Mouse (Mus musculus) brown adipose tissue, adult 24 weeks (tissue): ENCODE measurements around the gene Odf3. TPM values are rescaled to one million over a fixed set of nuclear protein-coding genes. Genes with fewer than 3 reads are reported as not detected.
A peak's percentile ranks its signal among the peaks of the same experiment; 100 is the strongest.
"Not testable (repeated sequence)": the region's sequence is repeated elsewhere in the genome, so short reads cannot be mapped to it uniquely, and the experiment has no call there.

Source experiments
- H3K27ac ChIP-seq: fragments of 200-500 bp; replicated peaks from 2 replicates; pipeline ENCODE4 v1.5.1; 2012; ENCODE audit warnings: low read depth, mild to moderate bottlenecking, low read length
- H3K4me1 ChIP-seq: fragments of 200-500 bp; 2 replicates; pipeline ENCODE4 v1.6.1; 2012; ENCODE audit warnings: low read length, mixed read lengths; ENCODE audit not compliant: control insufficient read depth, insufficient read depth, insufficient read length
- H3K4me3 ChIP-seq: fragments of 200-500 bp; 2 replicates; pipeline ENCODE4 v1.5.1; 2012; ENCODE audit warnings: low read depth, mild to moderate bottlenecking, low read length, moderate library complexity; ENCODE audit not compliant: insufficient read depth
- polyA plus RNA-seq: library from polyadenylated mRNA; stranded (reverse); fragments of >200 nt; gene quantifications from 2 replicates; pipeline ENCODE4 v1.2.4, GENCODE M21; 2012; ENCODE audit not compliant: missing spikeins, insufficient read depth, insufficient read length

The Odf3 gene
- polyA plus RNA-seq, 1 experiment = not detected

DNA sequence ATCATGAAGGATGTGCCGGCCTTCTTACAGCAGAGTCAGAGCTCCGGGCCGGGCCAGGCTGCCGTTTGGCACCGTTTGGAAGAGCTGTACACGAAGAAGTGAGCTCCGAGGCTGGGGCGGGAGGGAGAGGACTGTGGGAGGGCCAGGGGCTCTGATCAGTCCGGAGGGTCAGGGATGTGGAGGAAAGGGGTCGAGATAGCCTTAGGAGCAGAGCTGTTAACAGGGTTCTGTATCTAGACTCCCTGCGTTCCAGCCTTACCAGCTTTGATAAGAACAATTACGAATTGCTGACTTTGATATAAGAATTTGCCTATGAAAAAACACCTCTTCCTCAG is 34.8 kb downstream of the Odf3 start:
- H3K4me1 ChIP-seq = peaks cover 6% of the 10 kb centered on the region; the same call in 1 of the 2 replicates
- peak overlapping the region; percentile 21; the same call in 1 of the 2 replicates for H3K27ac ChIP-seq

DNA sequence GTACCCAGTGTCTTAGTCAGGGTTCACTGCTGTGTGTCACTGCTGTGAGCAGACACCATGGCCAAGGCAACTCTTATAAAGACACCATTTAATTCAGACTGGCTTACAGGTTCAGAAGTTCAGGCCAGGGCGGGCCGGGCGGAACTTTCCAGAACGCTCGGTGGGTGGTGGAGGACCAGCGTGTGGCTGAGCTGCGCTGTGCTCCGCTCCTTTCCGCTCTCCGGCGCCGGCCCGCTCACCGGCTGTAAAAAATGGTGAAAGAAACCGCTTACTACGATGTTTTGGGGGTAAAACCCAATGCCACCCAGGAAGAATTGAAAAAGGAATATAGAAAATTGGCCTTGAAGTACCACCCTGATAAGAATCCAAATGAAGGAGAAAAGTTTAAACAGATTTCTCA is 43.0 kb downstream of the Odf3 start:
- H3K4me1 ChIP-seq, H3K27ac ChIP-seq, H3K4me3 ChIP-seq: not testable (repeated sequence)

More for the DNA sequence above, 34.8 kb downstream of the Odf3 start:
- H3K4me3 ChIP-seq = peak overlapping the region; percentile 65

DNA sequence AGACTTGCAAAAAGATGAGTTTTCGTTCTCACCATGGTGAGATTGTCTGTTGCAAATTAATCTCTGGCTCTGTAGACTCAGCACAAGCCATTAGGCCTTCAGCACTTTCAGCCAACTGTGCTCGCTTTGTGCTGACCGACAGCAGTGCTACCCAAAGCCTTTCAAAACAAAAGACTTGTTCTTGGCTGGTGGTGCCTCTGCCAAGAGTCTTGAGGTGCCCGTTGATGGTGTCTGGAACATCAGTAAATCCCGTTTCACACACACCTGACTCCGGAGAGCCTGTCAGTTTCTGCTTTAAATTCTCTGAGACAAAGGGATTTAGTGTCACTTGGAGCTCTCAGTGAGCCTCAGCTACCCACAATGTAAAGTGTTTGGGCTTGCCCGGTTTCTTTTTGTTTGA is 46.4 kb downstream of the Odf3 start:
- no peak overlapping the region for H3K4me3 ChIP-seq
- no peak overlapping the region for H3K27ac ChIP-seq
- no peaks in the 10 kb centered on the region for H3K4me1 ChIP-seq

DNA sequence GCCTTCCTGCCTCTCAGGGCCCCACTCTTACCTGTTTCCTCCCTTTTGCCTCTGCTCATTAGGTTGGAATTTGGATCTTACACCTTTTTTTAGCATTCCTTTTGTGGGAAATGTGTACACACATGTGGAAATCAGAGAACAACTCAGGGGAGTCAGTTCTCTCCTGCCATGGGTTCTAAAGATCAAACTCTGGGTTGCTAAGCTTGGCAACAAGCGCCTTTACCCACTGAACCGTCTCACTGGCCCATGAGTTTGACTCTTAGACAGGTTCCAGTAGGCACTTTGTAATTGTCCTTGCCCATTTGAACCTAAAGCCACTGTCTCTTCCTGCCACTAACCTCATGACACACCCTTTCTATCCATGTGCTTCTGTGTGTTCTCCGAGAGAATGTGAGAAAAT is 47.0 kb downstream of the Odf3 start:
- no peak overlapping the region for H3K4me3 ChIP-seq
- no peaks in the 10 kb centered on the region for H3K4me1 ChIP-seq
- no peak overlapping the region for H3K27ac ChIP-seq

DNA sequence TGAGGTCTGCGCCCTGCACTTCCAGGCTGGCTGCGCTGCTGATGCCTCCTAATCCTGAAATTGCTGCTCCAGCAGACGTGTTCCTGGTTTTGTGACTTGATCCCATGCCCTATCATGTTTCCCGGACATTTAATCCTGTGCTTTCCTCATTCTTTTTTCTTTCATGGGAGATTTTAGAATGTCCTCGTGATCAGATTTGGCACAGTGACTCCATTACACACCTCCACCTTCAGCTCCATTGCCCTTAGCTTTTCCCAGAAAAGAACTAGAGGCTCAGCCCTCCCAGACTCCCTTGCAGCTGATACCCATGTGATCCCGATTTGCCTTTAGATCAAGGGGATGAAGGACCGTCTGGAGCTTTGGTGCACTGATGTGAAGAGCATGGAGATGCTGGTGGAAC is 50.3 kb downstream of the Odf3 start:
- H3K4me3 ChIP-seq = 0 out of 2 replicates have a peak overlapping the region, but pooled peaks have one; percentile 70

DNA sequence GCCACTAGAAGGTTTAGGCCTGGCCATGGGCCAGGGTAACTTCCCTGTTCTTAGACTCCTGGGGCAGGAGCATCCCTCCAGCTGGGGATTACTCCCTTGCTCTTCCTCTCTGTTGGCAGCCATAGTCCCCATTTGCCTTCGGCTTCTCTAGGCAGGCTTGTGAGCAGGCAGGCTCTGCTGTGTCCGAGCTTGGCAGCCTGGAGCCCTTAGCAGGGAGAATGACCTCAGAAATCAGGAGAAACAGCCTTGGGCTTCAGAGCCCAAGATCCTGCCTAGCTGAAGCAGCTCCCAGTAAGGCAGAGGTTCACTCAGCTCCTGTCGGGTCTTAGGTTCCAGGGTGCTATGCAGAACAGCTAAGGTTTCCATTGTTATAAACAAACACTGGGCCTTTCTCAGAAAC is 51.5 kb downstream of the Odf3 start:
- Histone ChIP-seq H3K4me3 (peak overlapping the region; percentile 70), H3K27ac (peak overlapping the region; percentile 93), H3K4me1 (peaks cover 13% of the 10 kb centered on the region)

More for the DNA sequence above, 50.3 kb downstream of the Odf3 start:
- H3K27ac ChIP-seq = peak overlapping the region; percentile 8; the same call in 1 of the 2 replicates
- peaks cover 13% of the 10 kb centered on the region for H3K4me1 ChIP-seq

DNA sequence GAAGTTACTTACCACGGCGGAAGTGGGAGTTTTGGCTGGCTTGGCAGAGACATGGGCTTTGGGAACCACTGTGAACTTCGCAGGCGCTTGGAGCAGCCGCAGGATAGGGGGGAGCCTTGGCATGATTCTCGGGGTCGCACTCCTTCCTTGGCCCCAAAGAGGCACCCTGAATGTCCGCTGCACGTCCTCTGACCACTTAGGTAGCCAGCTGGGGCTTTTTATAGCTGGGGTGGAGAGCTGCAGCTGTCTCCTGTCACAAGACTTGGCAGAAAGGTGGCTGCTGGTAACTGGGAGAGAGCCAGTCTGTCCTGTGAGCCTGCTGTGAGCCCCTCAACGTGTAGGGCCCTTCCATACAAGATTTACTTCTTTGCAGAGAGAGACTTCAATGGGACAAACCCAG is 52.6 kb downstream of the Odf3 start, which contains the start of gene Cox8b:
Cox8b (minus strand) TSS at position 227 of the 400 bp plus-strand sequence.
- Histone ChIP-seq H3K4me1 (peaks cover 13% of the 10 kb centered on the region), H3K4me3 (peak within 1 kb of the TSS; percentile 70), H3K27ac (peak within 1 kb of the TSS; percentile 93)

Other genes starting within 250 kb of the Odf3 start
- not detected in 2 replicates for gene Olfr46, start 246.5 kb upstream of the Odf3 start, polyA plus RNA-seq
- gene Olfr61, start 218.8 kb upstream of the Odf3 start, polyA plus RNA-seq = not detected in 2 replicates
- not detected in 2 replicates for gene Olfr53, start 201.4 kb upstream of the Odf3 start, polyA plus RNA-seq
- not detected in 2 replicates for gene Olfr539, start 187.9 kb upstream of the Odf3 start, polyA plus RNA-seq
- gene Olfr45, start 165.9 kb upstream of the Odf3 start, polyA plus RNA-seq = not detected in 2 replicates
- gene Olfr541, start 150.5 kb upstream of the Odf3 start, polyA plus RNA-seq = not detected in 2 replicates
- 52.3 and 66.9 TPM in 2 replicates for gene Cyp2e1, start 84.1 kb upstream of the Odf3 start, polyA plus RNA-seq
- 1.0 TPM in 1 of 2 replicates, not detected in the other for gene Syce1, start 60.0 kb upstream of the Odf3 start, polyA plus RNA-seq
- not detected in 2 replicates for gene Zfp941, start 25.6 kb upstream of the Odf3 start, polyA plus RNA-seq
- gene Urah, start 12.8 kb upstream of the Odf3 start, polyA plus RNA-seq = 2.3 TPM in 1 of 2 replicates, not detected in the other
- gene Scgb1c1, start 2.3 kb upstream of the Odf3 start, polyA plus RNA-seq = not detected in 2 replicates
- not detected in 2 replicates for gene Gm45785, start 8.5 kb downstream of the Odf3 start, polyA plus RNA-seq
- gene Ric8a, start 9.2 kb downstream of the Odf3 start, polyA plus RNA-seq = 14.4 and 15.5 TPM in 2 replicates
- gene Bet1l, start 9.8 kb downstream of the Odf3 start, polyA plus RNA-seq = 43.9 and 49.2 TPM in 2 replicates
- 108 and 110 TPM in 2 replicates for gene Psmd13, start 34.2 kb downstream of the Odf3 start, polyA plus RNA-seq
- 77.2 and 79.1 TPM in 2 replicates for gene Sirt3, start 34.5 kb downstream of the Odf3 start, polyA plus RNA-seq
- 8,049 and 8,538 TPM in 2 replicates for gene Cox8b, start 52.6 kb downstream of the Odf3 start, polyA plus RNA-seq
- not detected in 2 replicates for gene Nlrp6, start 73.1 kb downstream of the Odf3 start, polyA plus RNA-seq
- 7.1 and 8.7 TPM in 2 replicates for gene Pgghg, start 93.6 kb downstream of the Odf3 start, polyA plus RNA-seq
- gene Ifitm5, start 102.5 kb downstream of the Odf3 start, polyA plus RNA-seq = not detected in 2 replicates
- gene Gm45717, start 108.1 kb downstream of the Odf3 start, polyA plus RNA-seq = not detected in 2 replicates
- 194 and 274 TPM in 2 replicates for gene Ifitm2, start 108.2 kb downstream of the Odf3 start, polyA plus RNA-seq
- not detected in 2 replicates for gene Ifitm1, start 119.4 kb downstream of the Odf3 start, polyA plus RNA-seq
- 117 and 134 TPM in 2 replicates for gene Ifitm3, start 163.0 kb downstream of the Odf3 start, polyA plus RNA-seq
- gene Ifitm6, start 170.1 kb downstream of the Odf3 start, polyA plus RNA-seq = 2.1 TPM in 1 of 2 replicates, not detected in the other
- gene Gm17387, start 181.3 kb downstream of the Odf3 start, polyA plus RNA-seq = not detected in 2 replicates
- gene B4galnt4, start 213.3 kb downstream of the Odf3 start, polyA plus RNA-seq = not detected in 2 replicates
- gene Pkp3, start 230.4 kb downstream of the Odf3 start, polyA plus RNA-seq = 1.6 TPM in 1 of 2 replicates, not detected in the other